Mouse (Mus musculus) liver, adult 2 months (tissue): ENCODE data around the gene Tgif2lx2.
"Not testable (repeated sequence)": the region's sequence is repeated elsewhere in the genome, so short reads cannot be mapped to it uniquely, and the experiment has no call there.

Experiments
- CTCF ChIP-seq: fragments of 200-500 bp; IDR thresholded peaks from 2 replicates; pipeline ENCODE4 v1.5.1; 2011; ENCODE audit warnings: low read depth, low read length, control low read depth
- POLR2A ChIP-seq: fragments of 200-500 bp; IDR thresholded peaks from 2 replicates; pipeline ENCODE4 v1.6.1; 2011; ENCODE audit warnings: low read length, control low read depth; ENCODE audit not compliant: insufficient read depth; ENCODE audit errors: extremely low read depth

- not testable (repeated sequence) for TF ChIP-seq CTCF, POLR2A
Measured at GRCm38 (mm10) chrX:118426927-118427326, at the start of gene Tgif2lx2.
